18 mouse cellular contexts compared by ENCODE assay signal in genomic region chr16:57280221-57281217, GRCm38 (mm10). TPM values are rescaled to one million over a fixed set of nuclear protein-coding genes. Genes with fewer than 3 reads are reported as not detected.
DNase-seq lines count a peak whose midpoint lies in the region; ATAC-seq and TF ChIP-seq lines count a peak whose summit lies in the region.
"Had no signal": no experiment of that assay in that cellular context is flagged by ENCODE, and none has a peak within 500 bp of the region (broad histone marks: within the 10 kb centered on the region; RNA-seq: fewer than 3 reads in every experiment).

No protein-coding gene starts in this region.

- no peak overlapping the region for H3K27ac ChIP-seq in kidney, adult 2 months (ENCODE audit: insufficient read depth, low read depth, low read length)
- H3K27ac ChIP-seq in testis, adult 2 months (ENCODE audit: control insufficient read depth, insufficient read depth, low read depth, low read length) = peak overlapping the region; percentile 71
- H3K27ac ChIP-seq: embryonic facial prominence, embryonic 15.5 days; layer of hippocampus, adult 2 months; limb, embryonic 10.5 days had no signal

- H3K4me3 ChIP-seq in kidney, adult 2 months (ENCODE audit: insufficient read depth, low read depth, low read length) = no peak overlapping the region
- H3K4me3 ChIP-seq in testis, adult 2 months (ENCODE audit: control insufficient read depth, low read depth, low read length) = peak overlapping the region; percentile 67
- H3K4me3 ChIP-seq: embryonic facial prominence, embryonic 15.5 days; layer of hippocampus, adult 2 months; limb, embryonic 10.5 days had no signal

- WGBS in kidney, adult 2 months = 80% methylated on average over 31 of the region's 31 CpGs

- no peaks in the 10 kb centered on the region for H3K4me1 ChIP-seq in kidney, adult 2 months (ENCODE audit: control insufficient read depth, insufficient read depth, low read length)
- peaks cover 6% of the 10 kb centered on the region for H3K4me1 ChIP-seq in testis, adult 2 months (ENCODE audit: control insufficient read depth, insufficient read depth, low read length)
- H3K4me1 ChIP-seq: embryonic facial prominence, embryonic 15.5 days; limb, embryonic 10.5 days had no signal

- ATAC-seq in monocyte, adult 5-6 weeks (replicated peaks; ENCODE audit: insufficient number of reproducible peaks, low FRiP score, low TSS enrichment, poor library complexity, severe bottlenecking) = no peak
- ATAC-seq: CD4-positive, CD25-positive, alpha-beta regulatory T cell, adult 4 months; forebrain, embryonic 16.5 days; liver, postnatal 0 days; midbrain, embryonic 16.5 days had no signal

- TF ChIP-seq POLR2A in kidney, adult 2 months (IDR thresholded peaks at IDR 0.05; ENCODE audit: low read depth, low read length) = no peak
- no peak for TF ChIP-seq POLR2A in testis, adult 2 months (IDR thresholded peaks at IDR 0.05; ENCODE audit: control insufficient read depth, low read depth, low read length)

- H3K36me3 ChIP-seq in kidney, adult 2 months (ENCODE audit: control insufficient read depth, insufficient read depth, low read length) = no peaks in the 10 kb centered on the region
- H3K36me3 ChIP-seq in testis, adult 2 months (ENCODE audit: control insufficient read depth, insufficient read depth, low read length) = no peaks in the 10 kb centered on the region; the same call in 1 of the 2 replicates
- H3K36me3 ChIP-seq: embryonic facial prominence, embryonic 15.5 days; limb, embryonic 10.5 days had no signal

- TF ChIP-seq CTCF in kidney, adult 2 months (conservative IDR thresholded peaks at IDR 0.05; ENCODE audit: insufficient read depth, insufficient read length, low read depth, low read length) = no peak
- TF ChIP-seq CTCF in testis, adult 2 months (IDR thresholded peaks at IDR 0.05; ENCODE audit: control insufficient read depth, insufficient read depth, insufficient replicate concordance, low read depth, low read length) = no peak

- peak; percentile 6 for DNase-seq in kidney, adult 2 months
- DNase-seq in kidney, postnatal 25 days = no peak
- DNase-seq in testis, postnatal 10 days (ENCODE audit: low spot score) = no peak
- DNase-seq in cerebellum, adult 8-10 months = peak; percentile 30
- DNase-seq in spleen, postnatal 36 days (ENCODE audit: low spot score in 2 of 2) = no peak
- DNase-seq in Muller cell, postnatal 12 days (ENCODE audit: inconsistent ontology term) = no peak
- DNase-seq: kidney, adult 18-20 months; liver, postnatal 0 days had no signal

- H3K27me3 ChIP-seq in kidney, adult 2 months (replicated peaks; ENCODE audit: control insufficient read depth, insufficient read depth, low read length) = no peaks in the 10 kb centered on the region
- no peaks in the 10 kb centered on the region for H3K27me3 ChIP-seq in testis, adult 2 months (ENCODE audit: control insufficient read depth, insufficient read depth, low read length)
- H3K27me3 ChIP-seq: embryonic facial prominence, embryonic 15.5 days had no signal

RNA-seq across cellular contexts. Expression of gene Tmem30c, which starts 12.1 kb away (rescaled TPM):
- not detected in 2 replicates for polyA plus RNA-seq in kidney, adult 2 months (2012; rRNA removed)
- polyA plus RNA-seq in testis, adult 2 months (2012; rRNA removed) = 50.4 and 66.3 TPM in 2 replicates
- total RNA-seq in monocyte, adult 5-6 weeks (2017) = 0.10 TPM in 1 of 3 replicates, not detected in the others
- total RNA-seq: gastrocnemius, postnatal 4 days; hematopoietic stem cell, adult 5-6 weeks had no signal
- polyA plus RNA-seq: CD4-positive, CD25-positive, alpha-beta regulatory T cell, adult 4 months; liver, postnatal 0 days had no signal

RNA-seq across cellular contexts. Expression of gene Tbc1d23, which starts 49.2 kb away (rescaled TPM):
- polyA plus RNA-seq in kidney, adult 2 months (2012; rRNA removed) = 8.6 and 10.7 TPM in 2 replicates
- polyA plus RNA-seq in testis, adult 2 months (2012; rRNA removed) = 26.9 and 28.0 TPM in 2 replicates
- total RNA-seq in monocyte, adult 5-6 weeks (2017) = 86.5 to 111 TPM (median 99.9 TPM) in 3 replicates

Comparison
In these comparisons a context has a peak if more than half of its experiments do, and no peak if none do; other contexts are left out.
1. DNase-seq: peak in kidney, adult 2 months (single experiment) and cerebellum, adult 8-10 months (single experiment); none in kidney, postnatal 25 days (0 of 2), testis, postnatal 10 days (single experiment), spleen, postnatal 36 days (0 of 2) and Muller cell, postnatal 12 days (single experiment).
2. RNA of gene Tmem30c, which starts 12.1 kb away (polyA plus RNA-seq): 50.4 to 66.3 TPM in testis, adult 2 months; not detected in kidney, adult 2 months; every median in the first group is over 10 times any median in the second.